Mouse (Mus musculus) layer of hippocampus, adult 2 months (tissue): ENCODE measurements at regions not wholly inside any gene's neighbourhood (a gene's known extent, or its start where the extent isn't known, plus 50 kb on each side); places are given as distances from the start of the nearest gene placed in this dataset.

ENCODE experiments used
- DNase-seq, 2 experiments: peaks; one replicate each; pipeline ENCODE4 v3.0.0; 2022; ENCODE audit warnings: low spot score in 2 of 2
- H3K27ac ChIP-seq: fragments of 200-600 bp; 2 replicates; pipeline ENCODE4 v1.8.1; 2022
- H3K4me3 ChIP-seq: fragments of 200-600 bp; 2 replicates; pipeline ENCODE4 v1.8.1; 2022; ENCODE audit warnings: mild to moderate bottlenecking
- CTCF ChIP-seq: fragments of 200-600 bp; conservative IDR thresholded peaks from 2 replicates; pipeline ENCODE4 v1.8.1; 2022; ENCODE audit warnings: antibody characterized with exemption, mild to moderate bottlenecking, moderate library complexity

- TF ChIP-seq CTCF: no peak
- Histone ChIP-seq H3K27ac (peak overlapping the region; percentile 64), H3K4me3 (no peak overlapping the region)
- no peak for DNase-seq
These were observed 209.9 kb upstream of the Fggy start for GRCm38 (mm10) chr4:95347436-95347835.

GRCm38 (mm10) chr4:95348405-95349123 is 208.7 kb upstream of the Fggy start:
- no peak for TF ChIP-seq CTCF
- DNase-seq: no peak
- H3K4me3 ChIP-seq: no peak overlapping the region
- H3K27ac ChIP-seq: peak overlapping the region; percentile 12; the same call in 1 of the 2 replicates

- no peak for TF ChIP-seq CTCF
- H3K27ac ChIP-seq: peak overlapping the region; percentile 47; the same call in 1 of the 2 replicates
- DNase-seq: no peak
- no peak overlapping the region for H3K4me3 ChIP-seq
These were observed 203.4 kb upstream of the Fggy start for GRCm38 (mm10) chr4:95353894-95354319.

GRCm38 (mm10) chr4:95358674-95359073 is 198.6 kb upstream of the Fggy start:
- H3K4me3 ChIP-seq: no peak overlapping the region
- H3K27ac ChIP-seq: no peak overlapping the region
- no peak for TF ChIP-seq CTCF
- no peak for DNase-seq

GRCm38 (mm10) chr4:95360336-95360967 is 196.9 kb upstream of the Fggy start:
- no peak for TF ChIP-seq CTCF
- DNase-seq: no peak
- Histone ChIP-seq H3K27ac (no peak overlapping the region), H3K4me3 (no peak overlapping the region)

- Histone ChIP-seq H3K4me3 (no peak overlapping the region), H3K27ac (peak overlapping the region; percentile 77)
- DNase-seq: peak; percentile 25 to 38
- TF ChIP-seq CTCF: no peak
These were observed 192.8 kb upstream of the Fggy start for GRCm38 (mm10) chr4:95364376-95365082.

- TF ChIP-seq CTCF: no peak
- H3K4me3 ChIP-seq: no peak overlapping the region
- DNase-seq: no peak
- peak overlapping the region; percentile 74; the same call in 1 of the 2 replicates for H3K27ac ChIP-seq
These were observed 180.9 kb upstream of the Fggy start for GRCm38 (mm10) chr4:95376386-95376785.

GRCm38 (mm10) chr4:95377222-95378134 is 179.8 kb upstream of the Fggy start:
- TF ChIP-seq CTCF: no peak
- H3K4me3 ChIP-seq: no peak overlapping the region

GRCm38 (mm10) chr4:95378645-95379044 is 178.7 kb upstream of the Fggy start:
- no peak for TF ChIP-seq CTCF
- peak; percentile 13 to 43 for DNase-seq
- no peak overlapping the region for H3K4me3 ChIP-seq
- peak overlapping the region; percentile 74 for H3K27ac ChIP-seq

More at GRCm38 (mm10) chr4:95377222-95378134, 179.8 kb upstream of the Fggy start:
- DNase-seq: no peak
- peak overlapping the region; percentile 74 for H3K27ac ChIP-seq

GRCm38 (mm10) chr4:95383216-95383892 is 174.0 kb upstream of the Fggy start:
- no peak for TF ChIP-seq CTCF
- Histone ChIP-seq H3K27ac (no peak overlapping the region), H3K4me3 (no peak overlapping the region)
- no peak for DNase-seq

GRCm38 (mm10) chr4:95385552-95385951 is 171.8 kb upstream of the Fggy start:
- Histone ChIP-seq H3K4me3 (no peak overlapping the region), H3K27ac (no peak overlapping the region)
- no peak for DNase-seq
- TF ChIP-seq CTCF: no peak

GRCm38 (mm10) chr4:95386021-95386420 is 171.3 kb upstream of the Fggy start:
- no peak for TF ChIP-seq CTCF
- H3K27ac ChIP-seq: no peak overlapping the region
- DNase-seq: no peak
- H3K4me3 ChIP-seq: no peak overlapping the region
